Mouse (Mus musculus): Measurements from ENCODE around the gene Uqcrh. TPM values are rescaled to one million over a fixed set of nuclear protein-coding genes. Genes with fewer than 3 reads are reported as not detected.

Gene Uqcrh
- polyA plus RNA-seq, 1 experiment from 2014 or later: 378 TPM

DNA sequence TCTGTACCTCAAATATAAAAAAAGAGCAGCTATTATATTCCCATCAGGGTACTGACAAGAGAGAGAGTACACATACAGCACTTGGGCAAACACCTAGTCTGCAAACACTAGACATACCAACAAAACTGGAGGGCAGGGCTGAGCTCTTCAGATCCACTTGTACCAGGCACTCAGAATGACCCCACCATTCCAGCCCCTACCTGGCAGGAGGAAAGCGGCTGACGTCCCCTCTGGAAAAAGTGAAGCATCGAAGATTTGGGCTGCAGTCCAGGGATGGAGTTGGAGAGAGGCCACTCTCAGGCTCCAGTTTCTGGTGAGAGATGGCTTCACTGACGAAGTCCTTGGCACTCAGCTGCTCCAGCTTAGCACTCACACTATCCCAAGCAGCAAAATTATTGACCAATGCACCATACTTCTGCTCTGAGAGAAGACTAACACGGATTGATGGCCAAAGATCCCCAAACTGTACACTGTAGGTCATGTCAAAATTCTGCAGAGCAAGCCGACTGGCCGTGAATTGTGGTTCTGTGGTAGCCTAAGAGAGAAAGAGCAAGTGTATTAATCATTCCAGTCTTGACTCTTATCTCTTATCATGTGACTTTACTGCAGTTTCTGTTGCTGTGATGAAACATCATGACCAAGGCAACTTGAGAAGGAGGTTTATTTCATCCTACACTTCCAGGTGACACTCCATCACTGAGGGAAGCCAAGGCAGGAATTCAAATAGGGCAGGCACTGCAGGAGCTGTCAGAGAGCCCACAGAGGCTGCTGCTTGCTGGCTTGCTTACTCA is 26.5 kb downstream of the Uqcrh start:
- Histone ChIP-seq H3K4me1 (peaks cover 10% of the 10 kb centered on the region; the same call in 1 of the 2 replicates), H3K4me3 (no peak overlapping the region), H3K27me3 (replicated peaks) (no peaks in the 10 kb centered on the region), H3K4me2 (replicated peaks) (no peak overlapping the region), H3K9ac (no peak overlapping the region), H3K27ac (no peak overlapping the region), H3K9me3 (no peaks in the 10 kb centered on the region), H3K36me3 (peaks cover 9% of the 10 kb centered on the region; the same call in 1 of the 2 replicates)
- no peak for ATAC-seq (ENCODE audit: low FRiP score, low read depth)
- WGBS: 85% methylated on average over 7 of the region's 7 CpGs

DNA sequence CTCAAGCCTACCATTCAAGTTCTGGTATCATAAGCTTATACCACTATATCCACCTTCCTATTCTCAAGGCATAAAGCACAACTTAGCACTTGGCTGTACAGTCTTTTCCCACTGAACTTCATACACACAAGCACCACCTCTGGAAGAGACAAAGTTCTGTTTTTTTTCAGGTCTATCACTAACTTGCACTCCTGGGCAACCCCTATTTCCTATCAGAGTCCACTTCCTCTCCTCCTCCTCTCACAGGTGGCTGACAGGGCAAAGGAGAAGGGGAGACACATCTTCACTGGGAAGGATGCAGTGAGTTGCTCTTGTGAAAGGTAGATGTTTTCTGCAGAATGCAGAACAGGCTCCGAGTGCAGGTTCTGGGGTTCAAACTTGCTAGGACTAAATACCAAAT is 27.2 kb downstream of the Uqcrh start:
- H3K4me3 ChIP-seq: no peak overlapping the region
- H3K9me3 ChIP-seq: no peaks in the 10 kb centered on the region
- no peak overlapping the region for H3K9ac ChIP-seq
- WGBS: 89% methylated on average over 1 of the region's 1 CpGs
- no peak for ATAC-seq (ENCODE audit: low FRiP score, low read depth)
- no peaks in the 10 kb centered on the region for H3K27me3 ChIP-seq (replicated peaks)
- H3K4me1 ChIP-seq: peaks cover 6% of the 10 kb centered on the region; the same call in 1 of the 2 replicates
- H3K36me3 ChIP-seq: peaks cover 11% of the 10 kb centered on the region; the same call in 1 of the 2 replicates
- no peak overlapping the region for H3K4me2 ChIP-seq (replicated peaks)
- no peak overlapping the region for H3K27ac ChIP-seq

DNA sequence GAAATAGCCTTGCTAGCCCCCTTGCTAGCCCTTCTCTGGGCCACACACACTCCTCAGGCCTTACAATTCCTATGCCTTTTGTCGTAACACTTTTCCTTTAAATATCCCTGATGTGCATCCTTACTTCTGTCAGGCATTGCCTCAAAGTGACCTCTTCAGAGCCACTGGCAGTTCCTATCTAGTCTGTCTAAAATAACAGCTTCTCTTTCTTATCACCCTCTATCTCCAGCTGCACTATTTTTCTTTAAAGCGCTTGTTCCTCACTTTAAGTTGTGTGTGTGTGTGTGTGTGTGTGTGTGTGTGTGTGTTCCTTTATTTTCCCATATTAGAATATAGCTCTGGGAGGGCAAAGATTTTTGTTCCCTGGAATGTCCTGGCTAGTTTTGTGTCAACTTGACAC is 28.3 kb downstream of the Uqcrh start:
- no peak overlapping the region for H3K4me3 ChIP-seq
- no peak for ATAC-seq (ENCODE audit: low FRiP score, low read depth)
- 93% methylated on average over 2 of the region's 2 CpGs for WGBS
- H3K27me3 ChIP-seq (replicated peaks): no peaks in the 10 kb centered on the region
- H3K27ac ChIP-seq: no peak overlapping the region
- H3K4me2 ChIP-seq (replicated peaks): no peak overlapping the region
- H3K9me3 ChIP-seq: no peaks in the 10 kb centered on the region
- peaks cover 18% of the 10 kb centered on the region; the same call in 1 of the 2 replicates for H3K36me3 ChIP-seq
- H3K4me1 ChIP-seq: no peaks in the 10 kb centered on the region
- H3K9ac ChIP-seq: no peak overlapping the region

DNA sequence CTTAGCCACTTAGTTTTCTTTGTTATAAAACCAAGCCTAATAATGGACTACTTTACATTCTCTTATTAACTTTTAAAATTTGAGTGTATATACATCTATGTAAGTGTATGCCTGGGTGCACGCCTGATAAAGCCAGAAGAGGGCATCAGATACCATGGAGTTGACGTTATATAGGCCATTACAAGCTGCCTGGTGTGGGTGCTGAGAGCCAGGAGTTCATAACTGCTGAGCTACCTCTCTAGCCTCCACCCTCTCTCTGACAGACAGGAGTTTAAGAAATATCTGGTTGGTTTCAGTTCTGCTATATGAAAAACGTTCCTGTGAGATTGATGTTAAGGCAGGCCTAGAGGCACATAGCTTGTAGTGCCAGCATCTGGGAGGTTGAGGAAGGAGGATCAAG is 32.7 kb downstream of the Uqcrh start:
- no peak for ATAC-seq (ENCODE audit: low FRiP score, low read depth)
- Histone ChIP-seq H3K27me3 (replicated peaks) (no peaks in the 10 kb centered on the region), H3K4me3 (no peak overlapping the region), H3K9ac (no peak overlapping the region), H3K36me3 (peaks cover 23% of the 10 kb centered on the region; the same call in 1 of the 2 replicates), H3K27ac (no peak overlapping the region), H3K9me3 (no peaks in the 10 kb centered on the region), H3K4me1 (no peaks in the 10 kb centered on the region), H3K4me2 (replicated peaks) (no peak overlapping the region)
- WGBS: 86% methylated on average over 3 of the region's 3 CpGs

DNA sequence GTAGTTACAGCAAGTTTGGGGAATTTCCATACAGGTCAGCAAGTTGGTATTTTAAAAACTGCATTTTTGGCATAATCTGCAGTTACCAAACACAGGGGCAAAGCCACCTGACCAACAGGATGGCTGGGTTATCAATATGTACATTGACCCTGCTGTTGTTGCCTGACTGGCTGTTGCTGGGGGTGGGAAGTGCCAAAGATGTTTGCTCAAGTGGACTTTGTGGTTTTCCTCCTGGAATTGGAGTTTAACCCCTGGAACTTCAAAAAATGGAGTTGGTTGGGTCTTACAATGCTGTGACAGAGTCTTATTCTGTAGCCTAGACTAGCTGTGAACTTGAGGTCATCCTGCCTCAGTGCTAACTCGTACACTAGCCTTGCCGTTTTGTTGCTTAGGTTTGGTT is 34.4 kb downstream of the Uqcrh start:
- Histone ChIP-seq H3K4me1 (no peaks in the 10 kb centered on the region), H3K4me3 (no peak overlapping the region), H3K36me3 (peaks cover 24% of the 10 kb centered on the region; the same call in 1 of the 2 replicates), H3K9me3 (no peaks in the 10 kb centered on the region), H3K27me3 (replicated peaks) (no peaks in the 10 kb centered on the region), H3K4me2 (replicated peaks) (no peak overlapping the region), H3K9ac (no peak overlapping the region), H3K27ac (no peak overlapping the region)
- ATAC-seq (ENCODE audit: low FRiP score, low read depth): no peak
- WGBS: 93% methylated on average over 2 of the region's 2 CpGs

DNA sequence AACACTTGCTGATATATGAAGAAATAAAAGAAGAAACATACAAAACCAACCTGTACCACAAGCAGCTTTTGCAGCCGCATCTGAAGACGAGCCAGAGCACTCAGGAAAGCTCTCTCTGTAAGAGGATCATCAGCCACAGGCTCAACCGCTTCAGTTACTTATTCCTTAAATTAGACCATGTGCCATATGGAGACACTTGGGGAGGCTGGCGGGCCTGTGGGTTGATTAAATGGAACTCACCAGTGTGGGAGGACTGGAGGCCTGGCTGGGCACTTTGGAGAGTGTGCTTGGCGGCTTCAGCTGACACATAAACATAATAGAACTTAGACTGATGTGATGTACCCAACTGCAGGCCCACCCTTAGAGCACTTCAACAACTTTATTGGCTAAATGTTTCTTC is 41.5 kb downstream of the Uqcrh start:
- Histone ChIP-seq H3K9ac (no peak overlapping the region), H3K4me1 (no peaks in the 10 kb centered on the region), H3K27me3 (replicated peaks) (no peaks in the 10 kb centered on the region), H3K27ac (no peak overlapping the region), H3K9me3 (no peaks in the 10 kb centered on the region), H3K4me2 (replicated peaks) (no peak overlapping the region), H3K36me3 (peaks cover 31% of the 10 kb centered on the region), H3K4me3 (no peak overlapping the region)
- ATAC-seq (ENCODE audit: low FRiP score, low read depth): no peak
- 97% methylated on average over 5 of the region's 5 CpGs for WGBS

DNA sequence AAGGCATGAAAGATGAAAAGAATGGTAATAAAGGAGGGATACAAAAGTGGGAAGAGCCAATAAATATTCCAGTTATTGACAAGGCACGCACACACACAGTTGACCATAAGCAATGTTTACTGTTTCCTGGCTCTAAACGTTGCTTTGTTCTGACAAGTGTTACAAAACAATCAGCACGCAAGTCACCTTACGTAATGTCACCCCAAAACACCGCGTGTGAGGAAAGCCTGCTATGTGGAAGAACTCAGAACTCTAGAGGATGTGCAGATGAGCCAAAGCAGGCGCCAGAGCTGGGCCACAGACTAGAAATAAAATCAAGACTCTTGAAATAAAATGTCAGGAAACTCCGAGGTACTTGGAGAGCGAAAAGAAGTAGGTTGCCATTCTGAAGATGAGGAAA is 42.0 kb downstream of the Uqcrh start:
- no peaks in the 10 kb centered on the region for H3K4me1 ChIP-seq
- peaks cover 31% of the 10 kb centered on the region for H3K36me3 ChIP-seq
- no peaks in the 10 kb centered on the region for H3K9me3 ChIP-seq
- H3K4me2 ChIP-seq (replicated peaks): no peak overlapping the region
- whole genome bisulfite sequencing: 90% methylated on average over 9 of the region's 9 CpGs
- no peak overlapping the region for H3K27ac ChIP-seq
- H3K27me3 ChIP-seq (replicated peaks): no peaks in the 10 kb centered on the region
- no peak overlapping the region for H3K4me3 ChIP-seq
- no peak overlapping the region for H3K9ac ChIP-seq
- no peak for ATAC-seq (ENCODE audit: low FRiP score, low read depth)

DNA sequence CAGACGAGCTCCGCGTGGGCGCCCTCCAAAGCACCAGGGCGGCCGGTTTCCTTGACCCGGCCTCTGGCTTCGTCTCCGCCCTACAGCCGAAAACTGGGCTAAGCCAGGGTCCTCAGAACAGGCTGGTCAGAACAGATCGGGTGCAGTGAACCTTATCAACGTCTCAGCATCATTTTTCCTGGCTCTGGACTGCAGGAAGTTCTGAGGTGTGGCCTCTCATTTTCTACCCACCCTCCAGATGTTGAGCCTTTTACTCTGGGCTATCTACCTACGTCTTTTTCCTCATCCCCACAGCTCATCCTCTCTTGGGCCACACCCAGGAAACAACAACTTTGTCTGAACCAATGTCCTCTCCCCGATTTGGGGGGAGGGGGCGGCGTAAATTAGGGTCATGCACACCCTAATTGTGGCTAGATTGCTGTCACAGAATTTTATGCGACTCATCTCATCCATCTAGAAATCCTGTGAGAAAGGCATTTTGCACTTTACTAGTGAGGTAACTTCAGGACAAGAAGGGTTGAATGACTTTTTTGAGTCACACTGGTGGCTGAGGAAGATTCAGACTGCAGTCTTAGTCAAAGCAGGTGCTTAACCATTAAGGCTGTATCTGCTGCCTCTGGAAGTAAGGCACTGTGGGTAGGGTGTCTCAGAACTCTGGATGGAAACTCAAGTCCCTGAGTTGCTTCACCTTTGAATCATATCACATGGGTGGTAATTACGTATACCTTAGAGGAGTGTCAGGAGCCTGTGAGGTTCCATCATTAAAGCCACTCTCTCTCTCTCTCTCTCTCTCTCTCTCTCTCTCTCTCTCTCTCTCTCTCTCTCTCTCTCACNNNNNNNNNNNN is 56.7 kb downstream of the Uqcrh start, which contains the start of gene Faah:
Gene Faah (minus strand): TSS at position 25 of the 845 bp plus-strand sequence.
- H3K9ac ChIP-seq: peak within 1 kb of the TSS; percentile 63
- peak within 1 kb of the TSS; percentile 66 for H3K4me3 ChIP-seq
- 0 out of 2 replicates have a peak, but pooled peaks cover 2% of the 10 kb centered on the region for H3K4me1 ChIP-seq
- H3K36me3 ChIP-seq: no peaks in the 10 kb centered on the region
- peak; percentile 58 for ATAC-seq (ENCODE audit: low FRiP score, low read depth)
- H3K4me2 ChIP-seq (replicated peaks): peak within 1 kb of the TSS; percentile 96
- no peaks in the 10 kb centered on the region for H3K9me3 ChIP-seq
- H3K27me3 ChIP-seq (replicated peaks): peaks cover 56% of the 10 kb centered on the region
- H3K27ac ChIP-seq: no peak within 1 kb of the TSS
- 4% methylated on average over 18 of the region's 18 CpGs for WGBS

DNA sequence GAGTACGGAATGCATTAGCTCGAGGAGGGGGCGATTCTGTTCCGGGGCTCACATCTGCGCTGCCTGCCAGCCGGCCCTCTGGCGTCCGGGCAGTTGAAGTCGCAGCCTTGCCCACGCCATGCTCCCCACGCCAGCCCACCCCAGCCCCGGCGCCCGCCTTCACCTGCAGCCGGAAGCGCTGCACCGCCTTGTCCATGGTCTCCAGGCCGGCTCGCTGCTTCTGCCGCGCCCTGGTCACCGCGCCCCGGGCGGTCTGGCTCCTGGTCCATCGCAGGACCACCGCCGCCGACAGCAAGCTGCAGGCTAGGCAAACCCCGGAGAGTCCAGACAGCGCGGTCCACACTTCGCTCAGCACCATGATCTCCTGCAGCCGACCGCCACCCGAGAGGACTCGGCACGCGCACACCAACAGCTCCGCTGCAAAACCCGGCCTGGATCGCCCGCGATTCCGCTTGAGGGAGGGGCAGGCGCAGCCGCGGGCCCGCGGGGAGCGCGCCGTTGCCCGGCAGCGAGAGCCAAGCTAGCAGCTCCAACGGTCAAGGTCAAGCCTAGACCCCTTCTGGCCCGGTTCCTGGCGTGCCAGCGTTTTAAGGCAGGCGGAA is 57.5 kb downstream of the Uqcrh start:
- ATAC-seq (ENCODE audit: low FRiP score, low read depth): peak; percentile 89
- Histone ChIP-seq H3K27me3 (replicated peaks) (peaks cover 56% of the 10 kb centered on the region), H3K36me3 (no peaks in the 10 kb centered on the region)

More for the DNA sequence above, 57.5 kb downstream of the Uqcrh start:
- no peaks in the 10 kb centered on the region for H3K9me3 ChIP-seq
- H3K27ac ChIP-seq: no peak overlapping the region
- H3K4me2 ChIP-seq (replicated peaks): peak overlapping the region; percentile 96
- peak overlapping the region; percentile 66 for H3K4me3 ChIP-seq
- H3K4me1 ChIP-seq: 0 out of 2 replicates have a peak, but pooled peaks cover 2% of the 10 kb centered on the region
- under 1% methylated on average over 60 of the region's 60 CpGs for WGBS
- peak overlapping the region; percentile 63 for H3K9ac ChIP-seq

Other genes with a start within 250 kb of the Uqcrh start
- gene Mob3c, start 247.0 kb downstream of the Uqcrh start, polyA plus RNA-seq (2016; fragmentation: Nextera tagmentation; extraction: Ambion mirVana): 6.2 TPM in 2 replicates
- gene Mknk1, start 235.9 kb downstream of the Uqcrh start, polyA plus RNA-seq (2016; fragmentation: Nextera tagmentation; extraction: Ambion mirVana): 24.8 and 26.4 TPM in 2 replicates
- gene Kncn, start 190.7 kb downstream of the Uqcrh start, polyA plus RNA-seq (2016; fragmentation: Nextera tagmentation; extraction: Ambion mirVana): not detected in 2 replicates
- gene 6430628N08Rik, start 184.4 kb downstream of the Uqcrh start, polyA plus RNA-seq (2016; fragmentation: Nextera tagmentation; extraction: Ambion mirVana): not detected in 2 replicates
- gene Dmbx1, start 135.1 kb downstream of the Uqcrh start, polyA plus RNA-seq (2016; fragmentation: Nextera tagmentation; extraction: Ambion mirVana): 1.6 and 2.4 TPM in 2 replicates
- gene Faah, start 57.1 kb downstream of the Uqcrh start, polyA plus RNA-seq (2016; fragmentation: Nextera tagmentation; extraction: Ambion mirVana): 4.8 and 5.8 TPM in 2 replicates
- gene Nsun4, start 21.2 kb downstream of the Uqcrh start, polyA plus RNA-seq (2016; fragmentation: Nextera tagmentation; extraction: Ambion mirVana): 16.2 and 19.7 TPM in 2 replicates
- 71.9 and 75.0 TPM in 2 replicates for gene Lrrc41, start 198 bp upstream of the Uqcrh start, polyA plus RNA-seq (2016; fragmentation: Nextera tagmentation; extraction: Ambion mirVana)
- 26.9 and 29.4 TPM in 2 replicates for gene Rad54l, start 48.6 kb upstream of the Uqcrh start, polyA plus RNA-seq (2016; fragmentation: Nextera tagmentation; extraction: Ambion mirVana)
- gene Pomgnt1, start 48.8 kb upstream of the Uqcrh start, polyA plus RNA-seq (2016; fragmentation: Nextera tagmentation; extraction: Ambion mirVana): 60.8 and 68.4 TPM in 2 replicates
- gene Lurap1, start 76.3 kb upstream of the Uqcrh start, polyA plus RNA-seq (2016; fragmentation: Nextera tagmentation; extraction: Ambion mirVana): 1.6 and 1.7 TPM in 2 replicates
- gene Tspan1, start 92.5 kb upstream of the Uqcrh start, polyA plus RNA-seq (2016; fragmentation: Nextera tagmentation; extraction: Ambion mirVana): 0.09 TPM in 1 of 2 replicates, not detected in the other
- not detected in 2 replicates for gene 1700042G07Rik, start 98.3 kb upstream of the Uqcrh start, polyA plus RNA-seq (2016; fragmentation: Nextera tagmentation; extraction: Ambion mirVana)
- not detected in 2 replicates for gene Gm49337, start 98.3 kb upstream of the Uqcrh start, polyA plus RNA-seq (2016; fragmentation: Nextera tagmentation; extraction: Ambion mirVana)
- gene Pik3r3, start 146.5 kb upstream of the Uqcrh start, polyA plus RNA-seq (2016; fragmentation: Nextera tagmentation; extraction: Ambion mirVana): 84.6 and 92.7 TPM in 2 replicates

All from neural tube, embryonic 12.5 days (tissue).